Mouse (Mus musculus) retina, postnatal 1 day (tissue): Measurements from ENCODE around the gene Olfr625-ps1.
"Not testable (repeated sequence)": the region's sequence is repeated elsewhere in the genome, so short reads cannot be mapped to it uniquely, and the experiment has no call there.

Experiments
- DNase-seq: peaks from one replicate; pipeline ENCODE4 v3.0.0-alpha.2; 2012

Olfr625-ps1 gene

GRCm38 (mm10) chr7:103682420-103682819, at the start of gene Olfr625-ps1:
TSS of gene Olfr625-ps1 (plus strand) at chr7:103682720.
- no peak for DNase-seq

- DNase-seq = no peak
Observed at GRCm38 (mm10) chr7:103636795-103637194, 45.7 kb upstream of the Olfr625-ps1 start.

- no peak for DNase-seq
Observed at GRCm38 (mm10) chr7:103642602-103643001, 39.9 kb upstream of the Olfr625-ps1 start, which contains the start of gene Olfr622. TSS of gene Olfr622 (minus strand) at chr7:103642702.

- no peak for DNase-seq
Observed at GRCm38 (mm10) chr7:103644070-103644469, 38.5 kb upstream of the Olfr625-ps1 start.

GRCm38 (mm10) chr7:103663598-103663997, 18.9 kb upstream of the Olfr625-ps1 start, which contains the start of gene Olfr623:
TSS of gene Olfr623 (minus strand) at chr7:103663698.
- no peak for DNase-seq

GRCm38 (mm10) chr7:103671091-103671490, 11.4 kb upstream of the Olfr625-ps1 start, which contains the start of gene Olfr624:
TSS of gene Olfr624 (minus strand) at chr7:103671191.
- DNase-seq = no peak

- DNase-seq = no peak
Observed at GRCm38 (mm10) chr7:103699469-103699868, 16.9 kb downstream of the Olfr625-ps1 start.

GRCm38 (mm10) chr7:103712024-103712423, 29.5 kb downstream of the Olfr625-ps1 start:
- DNase-seq = no peak

GRCm38 (mm10) chr7:103714371-103714770, 31.9 kb downstream of the Olfr625-ps1 start, which contains the start of gene Olfr243:
TSS of gene Olfr243 (plus strand) at chr7:103714671.
- DNase-seq = no peak

- not testable (repeated sequence) for DNase-seq
Observed at GRCm38 (mm10) chr7:103716398-103716797, 33.9 kb downstream of the Olfr625-ps1 start.

GRCm38 (mm10) chr7:103730074-103730473, 47.6 kb downstream of the Olfr625-ps1 start, which contains the start of gene Olfr628:
TSS of gene Olfr628 (plus strand) at chr7:103730374.
- DNase-seq = no peak
